Mouse (Mus musculus) megakaryocyte progenitor cell, adult 5-6 weeks (primary cell): ENCODE results near the gene Slc35c1. TPM values are rescaled to one million over a fixed set of nuclear protein-coding genes. Genes with fewer than 3 reads are reported as not detected.
"Not testable (repeated sequence)": the region's sequence is repeated elsewhere in the genome, so short reads cannot be mapped to it uniquely, and the experiment has no call there.

Experiments
- ATAC-seq: replicated peaks from 2 replicates; pipeline ENCODE4 v1.8.0; 2016; ENCODE audit warnings: mild to moderate bottlenecking, moderate TSS enrichment, inconsistent platforms; ENCODE audit not compliant: poor library complexity
- total RNA-seq, 2 experiments: library from RNA; stranded (forward) in 1 of 2; stranded (reverse) in 1 of 2; fragments of 157-497, 149-512 nt in 1 of 2; fragments of 200-1000 nt in 1 of 2; gene quantifications; 2 replicates each; pipeline versions ENCODE4 v1.2.3 to v1.2.4; 2015 to 2017

Gene Slc35c1
- total RNA-seq, 2 experiments from 2014 or later = 16.5 to 62.3 TPM

DNA sequence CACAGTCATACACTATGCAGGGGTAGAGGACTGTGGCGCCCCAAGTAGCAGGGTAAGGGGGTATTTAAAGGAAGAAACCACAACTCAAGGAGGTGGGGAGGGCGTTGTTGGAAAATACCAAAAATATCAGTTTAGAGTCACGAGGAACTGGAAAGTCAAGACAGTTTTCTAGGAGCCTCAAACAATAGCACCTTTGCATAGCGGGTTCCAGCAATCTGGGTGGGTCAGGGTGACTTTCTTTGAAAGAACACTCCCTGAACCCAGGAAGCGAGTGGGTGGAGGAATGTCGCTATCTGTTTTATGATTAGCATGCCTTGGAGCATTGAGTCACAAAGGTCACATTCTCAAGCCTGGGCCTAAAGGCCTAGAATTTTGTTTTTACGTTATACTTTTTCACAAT is 16.2 kb upstream of the Slc35c1 start:
- not testable (repeated sequence) for ATAC-seq

DNA sequence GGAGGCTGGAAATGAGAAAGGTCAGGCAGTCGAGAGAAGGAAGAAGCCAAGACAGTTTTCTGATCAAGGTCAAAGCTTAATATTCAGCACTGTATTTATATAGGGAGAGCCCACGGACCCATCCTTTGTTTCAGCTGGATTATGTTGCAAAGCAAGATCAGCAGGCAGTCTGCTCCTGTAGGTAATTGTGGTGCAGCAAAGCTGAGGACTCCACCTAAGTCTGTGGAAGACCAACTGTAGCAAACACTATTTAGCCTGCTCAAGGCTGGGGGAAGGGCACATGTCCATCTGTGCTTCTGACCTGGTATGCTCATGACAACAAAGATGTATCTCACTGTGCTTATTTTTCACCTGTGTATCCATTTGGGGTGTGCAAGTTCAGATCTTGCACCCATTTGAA is 15.4 kb upstream of the Slc35c1 start:
- ATAC-seq = no peak

DNA sequence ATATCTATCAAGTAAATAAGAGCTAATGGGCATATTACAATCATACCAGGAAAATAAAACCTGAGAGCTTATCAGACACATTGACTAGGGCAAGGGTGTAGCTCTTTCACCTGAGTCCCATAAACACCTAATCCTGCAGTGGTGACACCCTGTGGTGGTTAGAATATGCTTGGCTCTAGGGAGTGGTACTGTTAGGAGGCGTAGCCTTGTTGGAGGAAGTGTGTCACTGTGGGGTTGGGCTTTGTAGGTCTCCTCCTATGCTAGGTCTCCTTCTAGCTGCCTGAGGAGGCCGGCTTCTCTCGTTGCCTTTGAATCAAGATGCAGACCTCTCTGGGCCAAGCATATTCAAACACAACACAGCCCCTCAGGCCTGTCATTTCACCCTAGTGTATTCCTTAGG is 14.6 kb upstream of the Slc35c1 start:
- no peak for ATAC-seq

DNA sequence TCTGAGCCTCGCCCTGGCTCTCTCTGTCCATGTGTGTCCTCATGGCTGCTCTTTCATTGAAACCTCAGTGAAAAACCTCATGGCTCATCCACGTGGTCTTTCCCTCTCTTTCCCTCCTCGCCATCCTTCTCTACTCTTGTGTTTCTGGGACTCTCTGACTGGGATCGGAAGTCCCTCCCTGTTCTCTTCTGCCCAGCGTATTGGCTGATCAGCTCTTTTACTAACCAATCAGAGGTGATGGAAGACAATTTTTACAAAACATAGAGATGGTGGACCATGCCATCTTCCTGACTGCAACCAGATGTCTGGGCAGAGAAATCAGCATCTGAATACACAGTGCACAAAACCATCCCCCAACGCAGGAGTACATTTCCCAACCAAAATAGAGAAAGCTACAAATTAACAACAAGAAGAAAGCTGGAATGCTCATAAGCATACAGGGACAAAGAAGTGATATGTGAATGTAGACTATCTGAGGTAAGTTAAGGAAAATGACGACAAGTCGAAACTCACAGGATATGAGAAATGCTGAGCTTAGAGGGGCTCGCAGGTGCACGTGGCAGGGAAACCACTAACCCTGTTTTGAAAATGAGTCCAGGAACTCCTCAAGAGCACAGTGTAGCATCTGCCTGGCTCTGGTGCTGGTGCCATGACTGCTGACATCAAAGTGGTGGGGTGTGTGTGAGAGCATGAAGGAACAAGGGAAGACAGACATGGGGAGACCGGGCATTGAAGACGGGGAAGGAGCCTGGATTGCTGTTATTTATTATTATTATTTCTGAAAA is 11.7 kb upstream of the Slc35c1 start:
- ATAC-seq = no peak

DNA sequence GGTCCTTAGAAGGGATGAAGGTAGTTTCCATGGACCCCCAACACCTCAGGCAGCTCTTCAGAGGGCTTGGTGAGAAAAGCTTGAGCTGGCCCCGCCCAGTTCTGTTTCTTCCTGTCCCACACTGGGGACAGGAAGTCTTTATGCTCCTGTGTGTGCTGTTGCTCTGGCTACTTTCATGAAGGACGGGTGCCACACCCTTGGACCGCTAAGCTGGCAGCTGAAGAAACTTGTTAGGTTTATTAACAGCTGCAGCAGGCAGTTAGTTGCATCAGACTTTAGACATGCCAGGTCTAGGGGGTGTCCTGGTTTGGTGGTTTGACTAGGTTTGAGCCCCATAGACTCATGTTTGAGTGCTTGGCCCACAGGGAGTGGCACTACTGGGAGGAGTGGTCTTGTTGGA is 4.4 kb upstream of the Slc35c1 start:
- peak; percentile 74 for ATAC-seq

DNA sequence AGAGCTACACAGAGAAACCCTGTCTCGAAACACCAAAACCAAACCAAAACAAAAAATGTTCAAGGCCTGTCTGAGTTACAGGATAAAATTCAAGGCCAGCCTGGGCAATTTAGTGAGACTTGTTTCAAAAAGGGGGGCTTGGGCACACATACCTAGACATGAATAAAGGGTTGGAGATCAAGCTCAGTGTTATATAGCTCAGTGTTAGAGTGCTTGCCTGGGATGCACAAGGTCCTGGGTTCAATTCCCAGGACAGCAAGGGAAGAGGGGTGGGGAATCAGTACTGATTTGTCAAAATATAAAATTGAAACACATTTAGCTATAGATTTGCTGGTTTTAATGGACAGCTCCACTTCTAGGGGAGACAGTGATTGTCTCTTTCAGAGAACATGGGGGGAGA is 877 bp upstream of the Slc35c1 start:
- no peak for ATAC-seq

DNA sequence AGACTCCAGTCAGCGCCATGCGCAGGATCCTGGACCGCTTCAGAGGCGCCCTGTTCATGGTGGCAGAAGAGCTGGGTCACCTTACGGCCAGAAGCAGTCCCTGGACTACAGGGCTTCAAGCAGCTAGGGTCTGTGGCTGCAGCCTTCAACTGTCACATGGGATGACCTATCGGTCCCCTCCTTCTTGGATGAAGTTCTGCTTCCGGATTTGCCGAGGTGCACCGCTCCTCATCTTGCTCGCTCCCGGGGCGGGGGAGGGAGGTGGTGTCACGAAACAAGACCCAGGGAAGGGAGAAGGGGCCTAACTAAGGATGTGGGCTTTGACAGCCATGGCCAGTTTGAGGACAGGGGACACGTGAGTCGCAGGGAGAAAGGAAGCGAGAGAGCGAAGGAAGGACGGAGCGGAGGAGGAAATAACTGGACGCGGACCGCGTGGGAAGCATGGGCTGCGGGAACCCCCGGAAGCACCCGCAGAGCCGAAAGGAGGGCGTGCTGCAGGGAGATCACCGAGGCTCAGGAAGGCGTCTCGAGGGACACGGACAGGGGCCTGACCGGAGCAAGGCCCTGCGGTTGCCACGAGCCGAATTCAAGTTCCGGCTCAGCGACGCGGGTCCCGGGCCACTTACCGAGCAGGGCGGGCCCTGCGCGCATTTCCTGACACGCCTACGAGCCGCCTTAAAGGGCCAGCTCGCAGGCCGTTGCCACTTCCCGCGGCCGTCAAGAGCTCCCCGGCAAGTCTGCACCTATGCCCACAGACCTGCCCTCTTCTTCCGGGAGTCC is 1.0 kb downstream of the Slc35c1 start:
- peak; percentile 76 for ATAC-seq

DNA sequence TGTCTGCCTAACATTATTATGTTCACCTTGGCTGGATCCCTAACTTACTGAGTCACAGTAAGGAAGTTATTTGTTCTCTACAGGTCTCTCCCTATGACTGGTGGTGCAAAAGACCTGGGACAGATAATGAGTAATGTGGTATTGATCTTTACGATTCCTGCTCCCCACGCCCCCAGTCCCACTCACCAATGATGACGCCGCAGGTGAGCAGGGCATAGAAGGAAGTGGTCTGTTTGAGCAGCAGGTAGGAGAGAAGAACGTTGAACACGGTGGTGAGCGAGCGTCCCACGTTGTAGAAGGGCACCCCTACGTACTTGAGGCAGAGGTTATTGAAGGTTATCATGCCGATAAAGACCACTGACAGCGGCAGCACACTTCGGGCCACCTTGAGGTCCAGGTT is 1.9 kb downstream of the Slc35c1 start:
- no peak for ATAC-seq

DNA sequence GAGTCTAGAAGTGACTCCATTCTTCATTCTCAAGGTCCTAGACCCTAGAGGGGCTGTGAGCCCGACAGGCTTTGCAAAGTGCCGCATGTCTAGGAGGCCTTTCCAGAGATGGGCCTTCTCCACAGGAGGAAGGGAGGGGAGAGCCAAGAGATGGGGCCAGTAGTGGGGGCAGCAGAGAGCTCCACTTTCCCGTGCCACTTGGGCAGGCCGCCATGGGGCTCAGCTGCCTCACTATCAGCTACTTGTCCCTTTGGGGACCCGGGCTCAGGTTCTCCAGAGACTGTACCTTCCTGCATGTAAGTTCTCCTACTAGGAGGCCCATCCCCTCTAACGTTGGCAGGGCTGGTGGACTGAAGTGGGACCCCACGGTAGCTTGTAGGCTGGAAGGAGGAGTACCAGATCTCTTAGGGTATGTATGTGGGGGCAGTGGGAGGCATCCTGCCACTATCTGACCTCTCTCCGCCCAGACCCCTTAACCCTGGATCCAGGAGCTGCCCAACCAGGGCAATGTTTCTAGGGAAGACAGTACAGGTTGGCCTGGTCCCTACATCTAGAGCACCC is 3.3 kb downstream of the Slc35c1 start:
- peak; percentile 19; the same call in 1 of the 2 replicates for ATAC-seq

DNA sequence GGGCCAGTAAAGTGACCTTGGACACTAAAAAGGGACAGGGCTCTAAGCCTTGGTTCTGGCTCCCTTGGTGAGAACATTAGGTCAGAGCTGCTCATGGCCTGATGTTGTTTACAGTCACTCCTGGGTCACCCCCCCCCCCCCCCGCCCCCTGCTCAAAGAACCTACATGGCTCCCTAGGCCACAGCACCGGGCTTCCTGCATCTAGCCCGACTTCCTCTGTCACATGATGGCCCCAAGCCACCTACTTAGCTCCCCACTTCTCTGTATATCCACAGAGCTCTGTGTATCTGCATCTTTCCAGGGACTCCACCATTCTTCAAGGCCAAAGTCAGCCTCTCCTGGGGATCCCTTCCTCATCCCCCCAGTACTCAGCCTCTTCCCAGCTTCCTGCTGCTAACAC is 4.6 kb downstream of the Slc35c1 start:
- no peak for ATAC-seq

DNA sequence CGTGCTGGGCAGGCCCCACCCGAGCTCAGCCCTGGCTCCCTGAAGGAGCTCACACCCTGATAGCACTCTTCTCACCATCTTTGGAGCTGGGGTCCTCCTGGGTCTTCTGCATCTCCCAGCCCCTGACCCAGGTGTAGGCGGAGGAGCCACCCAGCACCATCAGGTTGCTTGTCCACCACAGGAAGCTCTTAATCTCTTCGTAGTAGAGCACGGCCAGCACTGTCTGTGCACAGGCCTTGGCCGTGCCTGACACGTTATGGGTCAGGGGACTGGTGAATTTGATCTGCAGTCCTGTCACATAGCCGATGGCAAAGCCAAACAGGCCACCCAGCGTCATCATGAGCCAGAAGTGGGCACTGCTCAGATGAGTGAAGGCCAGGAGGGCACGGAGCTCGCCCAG is 6.2 kb downstream of the Slc35c1 start:
- ATAC-seq = no peak

DNA sequence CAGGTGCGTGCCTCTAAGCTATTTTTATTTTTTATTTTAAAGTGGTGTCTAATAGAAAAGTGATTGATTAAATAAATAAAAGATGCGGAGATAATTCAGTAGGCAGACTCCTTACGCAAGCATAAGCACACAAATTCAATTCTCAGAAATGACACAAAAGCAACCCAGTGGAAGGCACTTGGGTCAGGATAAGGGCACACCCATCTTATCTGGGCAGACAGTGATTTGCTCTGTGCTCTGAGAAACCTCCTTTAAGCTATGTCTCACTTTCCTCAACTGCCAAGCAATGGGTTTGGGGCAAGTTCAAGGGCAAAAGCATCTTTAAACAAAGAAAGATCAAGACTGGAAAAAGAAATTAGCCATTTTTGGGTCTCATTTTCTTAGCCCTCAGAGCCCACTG is 9.2 kb downstream of the Slc35c1 start:
- ATAC-seq = peak; percentile 66

DNA sequence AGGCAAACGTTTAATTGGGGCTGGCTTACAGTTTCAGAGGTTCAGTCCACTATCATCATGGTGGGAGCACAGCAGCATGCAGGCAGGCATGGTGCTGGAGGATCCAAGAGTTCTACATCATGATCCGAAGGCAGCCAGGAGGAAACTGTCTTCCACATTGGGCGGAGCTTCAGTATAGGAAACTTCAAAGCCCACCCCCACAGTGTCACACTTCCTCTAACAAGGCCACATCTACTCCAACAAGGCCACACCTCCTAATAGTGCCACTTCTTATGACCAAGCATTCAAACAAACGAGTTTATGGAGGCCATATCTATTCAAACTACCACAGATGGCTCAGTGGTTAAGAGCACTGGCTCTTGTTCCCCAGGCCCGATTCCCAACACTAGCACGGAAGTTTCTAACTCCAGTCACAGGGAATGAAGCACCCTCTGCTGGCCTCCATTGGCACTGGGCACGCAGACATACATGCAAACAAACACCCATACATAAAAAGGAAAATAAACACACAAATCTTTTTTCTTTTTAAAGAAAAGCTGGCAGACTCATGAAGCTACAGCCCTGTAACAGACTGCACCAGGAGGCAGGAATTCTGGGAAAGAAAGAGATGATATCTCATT is 13.1 kb downstream of the Slc35c1 start:
- ATAC-seq = no peak

DNA sequence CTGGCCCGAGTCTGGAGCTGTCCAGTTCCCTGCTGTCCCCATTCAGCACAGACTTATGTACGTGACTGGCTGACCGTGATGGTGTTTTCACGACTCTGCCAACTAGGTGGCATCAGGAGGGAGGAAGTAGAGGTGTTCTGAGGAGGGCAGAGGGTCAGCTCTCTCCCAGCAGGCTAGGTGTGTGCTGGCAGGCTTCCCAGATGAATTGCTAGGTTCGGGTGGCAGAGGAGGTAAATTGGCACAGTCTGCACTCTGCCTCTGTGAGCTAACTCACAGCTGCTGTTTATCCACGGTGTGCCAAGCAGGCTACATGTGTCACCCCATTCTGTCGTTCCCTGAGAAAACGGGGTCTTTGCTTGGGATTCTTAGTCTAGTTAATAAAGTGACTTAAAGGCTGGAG is 13.7 kb downstream of the Slc35c1 start:
- ATAC-seq = no peak

DNA sequence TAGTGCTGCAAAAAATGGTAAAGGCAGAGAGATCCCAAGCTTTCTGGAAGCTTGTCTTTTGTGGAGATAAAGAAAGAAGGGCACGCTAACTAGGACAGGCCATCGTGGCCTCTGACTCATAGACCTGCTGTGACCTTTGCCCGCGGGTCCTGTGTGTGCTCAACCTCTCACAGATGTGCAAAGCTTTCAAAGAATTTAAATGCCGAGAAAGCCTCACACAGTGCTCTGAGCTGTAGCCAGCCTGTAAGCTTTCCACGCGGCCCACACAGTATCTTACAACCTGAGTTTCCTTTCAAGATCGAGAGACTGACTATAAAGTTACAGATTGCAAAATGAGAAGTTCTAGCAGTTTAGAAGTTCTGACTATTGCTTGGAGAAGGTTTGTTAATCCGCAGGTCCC is 14.4 kb downstream of the Slc35c1 start:
- no peak for ATAC-seq

DNA sequence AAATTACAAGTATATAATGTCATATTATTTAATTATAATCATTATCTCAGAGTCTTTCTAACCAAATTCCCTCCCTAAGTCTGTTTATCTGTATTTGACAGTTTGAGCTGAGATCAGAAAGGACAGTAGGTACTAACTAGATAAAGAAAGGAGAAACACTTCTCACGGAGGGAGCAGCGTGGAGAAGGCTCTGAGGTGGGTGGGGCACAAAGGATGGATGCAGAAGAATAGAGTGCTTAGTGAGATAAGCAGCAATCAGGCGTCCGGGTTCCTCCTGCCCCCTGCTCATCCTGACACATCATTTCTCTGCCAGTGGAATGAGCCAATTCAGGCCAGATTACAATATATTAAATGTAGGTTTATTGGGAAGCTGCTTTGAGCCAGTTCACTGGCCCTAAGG is 16.0 kb downstream of the Slc35c1 start:
- ATAC-seq = peak; percentile 98

DNA sequence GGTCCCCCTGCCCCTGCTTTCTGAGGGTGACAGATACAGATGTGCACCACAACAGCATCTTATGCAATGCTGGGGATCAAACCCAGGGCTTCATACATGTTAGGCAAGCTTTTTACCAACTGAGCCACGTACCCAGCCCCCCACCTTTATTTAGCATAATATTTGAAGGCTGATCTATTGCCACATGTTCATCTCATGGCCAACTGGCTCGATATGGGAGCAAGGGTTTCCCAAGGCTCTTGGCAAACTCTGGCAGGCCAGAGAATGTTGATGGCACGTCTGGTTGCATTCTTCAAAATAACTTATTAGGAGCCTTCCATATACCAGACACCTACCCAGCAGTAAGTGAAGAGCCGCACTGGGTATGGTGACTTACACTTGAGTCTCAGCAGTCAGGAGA is 17.0 kb downstream of the Slc35c1 start:
- no peak for ATAC-seq

DNA sequence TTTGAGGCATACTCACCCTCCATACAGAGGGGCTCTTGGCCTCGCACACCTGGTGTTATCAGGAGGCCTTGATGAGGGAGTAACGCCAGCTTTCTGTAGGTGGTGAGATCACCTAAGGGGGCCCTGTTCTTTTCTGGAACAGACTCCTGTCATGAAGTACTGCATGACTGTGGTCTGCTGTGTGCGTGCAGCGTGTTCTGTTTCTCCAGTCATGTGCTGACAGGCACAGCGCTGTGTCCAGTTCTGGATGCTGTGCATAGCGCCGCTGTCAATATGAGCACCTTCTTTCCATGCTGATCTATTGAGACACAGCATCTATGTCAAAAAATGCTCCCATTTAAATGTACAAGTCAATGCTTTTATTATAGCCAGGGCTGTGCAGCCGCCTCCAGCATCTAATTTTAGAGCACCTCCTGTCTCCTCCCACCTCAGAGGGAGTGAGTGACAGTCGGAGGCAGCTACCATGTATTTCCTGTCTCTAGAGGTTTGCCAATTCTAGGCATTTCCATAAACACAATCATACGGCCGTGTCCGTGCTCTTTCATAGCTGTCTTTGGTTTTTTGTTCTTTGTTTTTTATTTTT is 17.8 kb downstream of the Slc35c1 start:
- no peak for ATAC-seq

DNA sequence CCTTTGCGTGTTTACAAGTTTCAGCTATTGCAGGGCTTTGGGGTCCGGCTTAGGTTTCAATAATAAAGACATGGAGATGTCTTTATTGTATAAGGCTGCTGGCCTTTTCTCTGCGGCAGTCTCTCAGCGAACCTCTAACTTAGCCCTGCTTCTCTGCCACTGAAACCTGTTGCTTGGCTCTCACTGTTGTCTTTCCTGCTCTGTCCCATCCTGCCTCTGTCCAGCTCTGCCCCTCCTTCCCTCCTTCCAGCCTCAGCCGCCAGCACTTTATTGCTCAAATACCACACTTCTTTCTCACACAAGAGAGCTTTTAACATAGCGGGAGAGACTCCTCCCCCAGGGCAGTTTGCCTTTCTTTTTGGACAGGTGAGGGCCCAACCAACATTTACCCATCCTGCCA is 19.9 kb downstream of the Slc35c1 start:
- no peak for ATAC-seq

DNA sequence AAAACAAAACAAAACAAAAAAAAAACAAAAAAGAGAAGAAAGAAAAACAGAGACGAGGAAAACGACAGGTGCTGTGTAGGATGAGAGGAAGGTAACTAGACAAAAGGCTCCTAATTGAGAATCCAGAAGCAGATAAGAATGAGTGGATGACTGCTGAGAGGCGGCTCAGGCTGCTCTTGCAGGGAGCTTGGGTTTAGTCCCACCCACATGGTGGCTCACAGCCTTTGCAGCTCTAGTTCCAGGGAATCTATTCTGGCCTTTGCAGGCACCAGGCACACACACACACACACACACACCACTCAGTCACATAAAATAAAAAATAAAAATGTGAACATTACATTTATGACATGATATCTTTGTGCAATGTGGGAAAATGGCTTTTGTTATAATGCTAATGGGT is 21.8 kb downstream of the Slc35c1 start:
- no peak for ATAC-seq

DNA sequence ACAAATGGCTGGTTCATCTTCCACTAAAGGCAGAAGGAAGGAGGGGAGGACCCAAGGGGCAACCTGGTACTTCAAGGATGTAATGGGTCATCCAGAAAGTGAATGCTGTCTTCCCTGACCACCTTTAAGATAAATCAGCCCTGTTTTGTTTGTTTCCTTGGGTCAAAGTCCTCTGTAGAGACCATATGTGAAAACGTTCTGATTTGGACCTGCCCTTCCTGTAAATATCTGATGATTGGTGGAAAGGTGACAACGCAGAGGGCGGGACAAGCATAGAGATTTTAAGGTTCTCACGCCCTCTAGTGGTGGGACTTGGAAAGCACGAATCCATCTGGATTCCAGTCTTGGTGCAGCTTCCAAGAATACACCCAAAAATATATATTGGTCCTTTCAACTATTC is 22.5 kb downstream of the Slc35c1 start:
- ATAC-seq = peak; percentile 53
